Mouse (Mus musculus): ENCODE measurements around the gene Stac3. TPM values are rescaled to one million over a fixed set of nuclear protein-coding genes. Genes with fewer than 3 reads are reported as not detected.

The Stac3 gene
- polyA plus RNA-seq, 1 experiment from 2014 or later = 0.57 TPM

DNA sequence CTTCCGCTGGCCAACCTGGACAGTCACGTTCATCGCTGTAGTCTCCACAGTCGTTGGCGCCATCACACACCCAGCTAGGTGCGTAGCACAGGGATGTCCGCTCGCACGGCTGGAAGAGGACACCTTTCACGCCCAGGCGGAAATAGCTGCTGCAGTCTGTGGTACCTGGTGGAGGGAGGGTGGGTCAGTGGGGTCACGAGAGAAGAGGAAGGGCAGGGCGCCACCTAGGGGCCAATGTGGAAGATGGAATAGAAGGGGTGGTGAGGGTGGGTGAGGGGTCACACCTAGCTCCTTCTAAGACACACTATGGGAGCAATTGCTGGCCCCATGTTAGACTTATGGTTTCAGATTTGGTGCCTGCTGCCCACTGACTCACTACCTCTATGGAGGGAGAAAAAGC lies 55.9 kb downstream of the Stac3 start:
- no peak overlapping the region for H3K27ac ChIP-seq (replicated peaks)
- no peak for DNase-seq (ENCODE audit: low spot score)
- no peaks in the 10 kb centered on the region for H3K9me3 ChIP-seq
- H3K36me3 ChIP-seq (replicated peaks) = peaks cover 100% of the 10 kb centered on the region
- H3K4me3 ChIP-seq = no peak overlapping the region
- H3K4me1 ChIP-seq = no peaks in the 10 kb centered on the region
- no peaks in the 10 kb centered on the region for H3K27me3 ChIP-seq (replicated peaks; ENCODE audit: low read depth, poor library complexity, severe bottlenecking)
- WGBS = 90% methylated on average over 13 of the region's 13 CpGs

Other genes starting within 250 kb of the Stac3 start
- 11.6 and 11.9 TPM in 2 replicates for gene Kif5a, start 238.3 kb upstream of the Stac3 start, polyA plus RNA-seq (2016; fragmentation: Nextera tagmentation; extraction: Ambion mirVana)
- gene Dctn2, start 235.3 kb upstream of the Stac3 start, polyA plus RNA-seq (2016; fragmentation: Nextera tagmentation; extraction: Ambion mirVana) = 187 and 197 TPM in 2 replicates
- 11.1 and 12.2 TPM in 2 replicates for gene Mbd6, start 212.7 kb upstream of the Stac3 start, polyA plus RNA-seq (2016; fragmentation: Nextera tagmentation; extraction: Ambion mirVana)
- 160 and 175 TPM in 2 replicates for gene Mars, start 189.9 kb upstream of the Stac3 start, polyA plus RNA-seq (2016; fragmentation: Nextera tagmentation; extraction: Ambion mirVana)
- 2.0 and 2.1 TPM in 2 replicates for gene Arhgap9, start 179.7 kb upstream of the Stac3 start, polyA plus RNA-seq (2016; fragmentation: Nextera tagmentation; extraction: Ambion mirVana)
- 11.4 and 13.0 TPM in 2 replicates for gene Gli1, start 159.7 kb upstream of the Stac3 start, polyA plus RNA-seq (2016; fragmentation: Nextera tagmentation; extraction: Ambion mirVana)
- gene Inhbe, start 147.3 kb upstream of the Stac3 start, polyA plus RNA-seq (2016; fragmentation: Nextera tagmentation; extraction: Ambion mirVana) = 0.04 TPM in 1 of 2 replicates, not detected in the other
- 0.09 and 0.10 TPM in 2 replicates for gene Inhbc, start 131.3 kb upstream of the Stac3 start, polyA plus RNA-seq (2016; fragmentation: Nextera tagmentation; extraction: Ambion mirVana)
- 33.9 and 41.9 TPM in 2 replicates for gene R3hdm2, start 121.4 kb upstream of the Stac3 start, polyA plus RNA-seq (2016; fragmentation: Nextera tagmentation; extraction: Ambion mirVana)
- gene Ndufa4l2, start 13.3 kb downstream of the Stac3 start, polyA plus RNA-seq (2016; fragmentation: Nextera tagmentation; extraction: Ambion mirVana) = 2.2 and 4.5 TPM in 2 replicates
- gene Shmt2, start 20.8 kb downstream of the Stac3 start, polyA plus RNA-seq (2016; fragmentation: Nextera tagmentation; extraction: Ambion mirVana) = 110 and 129 TPM in 2 replicates
- 5.2 and 9.7 TPM in 2 replicates for gene Nxph4, start 32.9 kb downstream of the Stac3 start, polyA plus RNA-seq (2016; fragmentation: Nextera tagmentation; extraction: Ambion mirVana)
- gene Lrp1, start 119.5 kb downstream of the Stac3 start, polyA plus RNA-seq (2016; fragmentation: Nextera tagmentation; extraction: Ambion mirVana) = 66.6 and 70.6 TPM in 2 replicates
- gene Stat6, start 141.3 kb downstream of the Stac3 start, polyA plus RNA-seq (2016; fragmentation: Nextera tagmentation; extraction: Ambion mirVana) = 10.4 and 11.5 TPM in 2 replicates
- gene Nemp1, start 165.2 kb downstream of the Stac3 start, polyA plus RNA-seq (2016; fragmentation: Nextera tagmentation; extraction: Ambion mirVana) = 10.0 and 10.7 TPM in 2 replicates
- gene Nab2, start 166.9 kb downstream of the Stac3 start, polyA plus RNA-seq (2016; fragmentation: Nextera tagmentation; extraction: Ambion mirVana) = 11.6 and 12.1 TPM in 2 replicates
- 0.54 and 0.71 TPM in 2 replicates for gene Myo1a, start 203.5 kb downstream of the Stac3 start, polyA plus RNA-seq (2016; fragmentation: Nextera tagmentation; extraction: Ambion mirVana)
- 1.5 and 2.0 TPM in 2 replicates for gene Tac2, start 222.8 kb downstream of the Stac3 start, polyA plus RNA-seq (2016; fragmentation: Nextera tagmentation; extraction: Ambion mirVana)
- 5.3 and 5.4 TPM in 2 replicates for gene Zbtb39, start 237.9 kb downstream of the Stac3 start, polyA plus RNA-seq (2016; fragmentation: Nextera tagmentation; extraction: Ambion mirVana)

Measured in embryonic facial prominence, embryonic 10.5 days (tissue).